Mouse (Mus musculus) lung, adult 2 months (tissue): ENCODE measurements around the gene Myom3. TPM values are rescaled to one million over a fixed set of nuclear protein-coding genes. Genes with fewer than 3 reads are reported as not detected.

ENCODE experiments used
- DNase-seq: peaks from one replicate; pipeline ENCODE4 v3.0.0; 2022
- H3K4me1 ChIP-seq: fragments of 200-500 bp; 2 replicates; pipeline ENCODE4 v1.6.1; 2011; ENCODE audit warnings: low read length; ENCODE audit not compliant: control insufficient read depth, insufficient read depth
- H3K4me3 ChIP-seq: fragments of 200-500 bp; replicated peaks from 2 replicates; pipeline ENCODE3; 2011; ENCODE audit warnings: low read depth, mild to moderate bottlenecking, control low read depth, low read length; ENCODE audit errors: extremely low read depth
- CTCF ChIP-seq: fragments of 200-500 bp; IDR thresholded peaks from 2 replicates; pipeline ENCODE4 v1.5.1; 2011; ENCODE audit warnings: mild to moderate bottlenecking, low read length, control low read depth; ENCODE audit not compliant: insufficient read depth
- POLR2A ChIP-seq: fragments of 200-500 bp; IDR thresholded peaks from 2 replicates; pipeline ENCODE4 v1.6.1; 2011; ENCODE audit warnings: low read depth, mild to moderate bottlenecking, control low read depth, low read length, borderline replicate concordance; ENCODE audit errors: extremely low read depth
- WGBS: fragments of 180-500 bp; shearing (Covaris S2); methylation state at CpG from one replicate; pipeline ENCODE4 v1.1.7; 2018; 5-methylcytosine and 5-hydroxymethylcytosine counted together
- polyA plus RNA-seq: library from polyadenylated mRNA; depleted of rRNA; stranded (reverse); fragments of >200 nt; gene quantifications from 2 replicates; pipeline ENCODE4 v1.2.3, GENCODE M21; 2012

Myom3 gene
- polyA plus RNA-seq, 1 experiment = 3.1 TPM

- DNase-seq = no peak
- no peak overlapping the region for H3K4me3 ChIP-seq
- no peak for TF ChIP-seq POLR2A
- peak; percentile 37; the same call in 1 of the 2 replicates for TF ChIP-seq CTCF
- WGBS = 35% methylated on average over 4 of the region's 4 CpGs
- H3K4me1 ChIP-seq = no peaks in the 10 kb centered on the region
Observed at GRCm38 (mm10) chr4:135758331-135758730, 1.2 kb upstream of the Myom3 start.

GRCm38 (mm10) chr4:135758825-135759224, 690 bp upstream of the Myom3 start:
- TF ChIP-seq POLR2A (no peak), CTCF (no peak)
- WGBS = 57% methylated on average over 6 of the region's 6 CpGs
- Histone ChIP-seq H3K4me3 (no peak overlapping the region), H3K4me1 (no peaks in the 10 kb centered on the region)
- DNase-seq = no peak

GRCm38 (mm10) chr4:135761048-135761447, 1.5 kb downstream of the Myom3 start:
- no peak for DNase-seq
- no peak for TF ChIP-seq POLR2A
- Histone ChIP-seq H3K4me1 (no peaks in the 10 kb centered on the region), H3K4me3 (no peak overlapping the region)
- 79% methylated on average over 8 of the region's 8 CpGs for WGBS

- H3K4me3 ChIP-seq = no peak overlapping the region
- no peak for DNase-seq
- 83% methylated on average over 7 of the region's 7 CpGs for WGBS
Observed at GRCm38 (mm10) chr4:135761569-135761968, 2.1 kb downstream of the Myom3 start.

GRCm38 (mm10) chr4:135762251-135762906, 2.9 kb downstream of the Myom3 start:
- Histone ChIP-seq H3K4me3 (no peak overlapping the region), H3K4me1 (no peaks in the 10 kb centered on the region)
- TF ChIP-seq POLR2A (no peak), CTCF (no peak)
- DNase-seq = peak; percentile 51
- 7% methylated on average over 19 of the region's 19 CpGs for WGBS

More at GRCm38 (mm10) chr4:135761569-135761968, 2.1 kb downstream of the Myom3 start:
- H3K4me1 ChIP-seq = no peaks in the 10 kb centered on the region
- TF ChIP-seq CTCF (no peak), POLR2A (no peak)

GRCm38 (mm10) chr4:135764700-135765099, 5.2 kb downstream of the Myom3 start:
- H3K4me1 ChIP-seq = no peaks in the 10 kb centered on the region
- 82% methylated on average over 13 of the region's 13 CpGs for WGBS
- no peak overlapping the region for H3K4me3 ChIP-seq
- no peak for TF ChIP-seq POLR2A
- DNase-seq = no peak

GRCm38 (mm10) chr4:135765707-135766106, 6.2 kb downstream of the Myom3 start:
- H3K4me1 ChIP-seq = no peaks in the 10 kb centered on the region
- no peak for DNase-seq
- TF ChIP-seq CTCF (no peak), POLR2A (no peak)
- WGBS = 76% methylated on average over 8 of the region's 8 CpGs
- H3K4me3 ChIP-seq = no peak overlapping the region

- Histone ChIP-seq H3K4me1 (no peaks in the 10 kb centered on the region), H3K4me3 (no peak overlapping the region)
- WGBS = 51% methylated on average over 3 of the region's 3 CpGs
- no peak for TF ChIP-seq CTCF
- TF ChIP-seq POLR2A = no peak
- DNase-seq = no peak
Observed at GRCm38 (mm10) chr4:135766976-135767375, 7.5 kb downstream of the Myom3 start.

GRCm38 (mm10) chr4:135768572-135769526, 9.3 kb downstream of the Myom3 start:
- peak; percentile 20 for DNase-seq
- 62% methylated on average over 14 of the region's 14 CpGs for WGBS
- Histone ChIP-seq H3K4me3 (no peak overlapping the region), H3K4me1 (no peaks in the 10 kb centered on the region)
- TF ChIP-seq CTCF (peak; percentile 61), POLR2A (no peak)

- no peaks in the 10 kb centered on the region for H3K4me1 ChIP-seq
- TF ChIP-seq CTCF (no peak), POLR2A (no peak)
- no peak overlapping the region for H3K4me3 ChIP-seq
- 85% methylated on average over 18 of the region's 18 CpGs for WGBS
- no peak for DNase-seq
Observed at GRCm38 (mm10) chr4:135770611-135771305, 11.2 kb downstream of the Myom3 start.
